Mouse (Mus musculus): ENCODE measurements around the gene A030014E15Rik.
A peak's percentile ranks its signal among the peaks of the same experiment; 100 is the strongest.

DNA sequence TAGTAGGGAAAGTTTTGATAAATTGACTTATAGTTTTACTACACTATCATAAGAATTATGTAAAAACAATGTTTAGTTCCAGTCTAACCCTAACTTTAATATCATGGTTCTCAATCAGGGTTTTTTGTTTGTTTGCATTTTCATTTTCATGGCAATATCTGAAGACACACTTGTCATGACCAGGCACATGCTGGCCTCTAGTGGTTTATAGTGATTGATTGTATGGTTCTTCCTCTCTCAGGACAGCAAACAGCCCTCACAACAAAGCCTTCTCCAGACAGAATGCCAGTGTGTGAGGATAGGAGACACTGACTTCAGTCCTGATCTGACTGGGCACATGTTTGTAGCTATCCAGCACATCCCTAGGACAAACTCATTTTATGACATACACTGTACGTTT lies 48.5 kb downstream of the A030014E15Rik start:
- no peak for TF ChIP-seq E2F4 (IDR thresholded peaks at IDR 0.05; ENCODE audit: insufficient replicate concordance, low read depth, low read length)
- no peak for TF ChIP-seq MAX (IDR thresholded peaks at IDR 0.05; ENCODE audit: low read length)
- TF ChIP-seq POLR2A (IDR thresholded peaks at IDR 0.05; ENCODE audit: low read depth, low read length) = no peak
- TF ChIP-seq ZKSCAN1 (IDR thresholded peaks at IDR 0.05; ENCODE audit: borderline replicate concordance, low read depth, low read length) = no peak
- no peak for TF ChIP-seq HCFC1 (IDR thresholded peaks at IDR 0.05; ENCODE audit: low read depth, low read length)
- no peak for TF ChIP-seq PAX5 (IDR thresholded peaks at IDR 0.05; ENCODE audit: low read length)
- TF ChIP-seq MAFK (IDR thresholded peaks at IDR 0.05; ENCODE audit: insufficient replicate concordance, low read length) = no peak
- TF ChIP-seq CHD2 (IDR thresholded peaks at IDR 0.05; ENCODE audit: low read length) = no peak
- peak in 1 of 2 experiments; percentile 58; a peak in 2 of 4 replicates for TF ChIP-seq CTCF (conservative IDR thresholded peaks at IDR 0.05 in 1 of 2, IDR thresholded peaks at IDR 0.05 in 1 of 2; ENCODE audit: low read depth in 2 of 2, low read length in 2 of 2)
- TF ChIP-seq TCF12 (IDR thresholded peaks at IDR 0.05; ENCODE audit: low read depth, low read length) = no peak
- no peak for TF ChIP-seq POLR2AphosphoS2 (IDR thresholded peaks at IDR 0.05; ENCODE audit: low read depth, low read length)
